Mouse (Mus musculus) small intestine, adult 2 months (tissue): ENCODE data around the gene Fam185a.

ENCODE experiments used
- CTCF ChIP-seq: fragments of 200-500 bp; IDR thresholded peaks from 2 replicates; pipeline ENCODE4 v1.5.1; 2012; ENCODE audit warnings: low read depth, mild to moderate bottlenecking, control low read depth, inconsistent platforms, low read length, moderate library complexity, mixed read lengths; ENCODE audit not compliant: insufficient replicate concordance, insufficient read length; ENCODE audit errors: extremely low read depth
- POLR2A ChIP-seq: fragments of 200-500 bp; IDR thresholded peaks from 2 replicates; pipeline ENCODE4 v1.6.1; 2012; ENCODE audit warnings: low read depth, mild to moderate bottlenecking, control low read depth, inconsistent platforms, low read length, moderate library complexity

GRCm38 (mm10) chr5:21500941-21501340 lies 76.2 kb downstream of the Fam185a start:
- TF ChIP-seq CTCF (no peak), POLR2A (no peak)
